Mouse (Mus musculus) limb, embryonic 12.5 days (tissue): ENCODE measurements around the gene Btbd2. TPM values are rescaled to one million over a fixed set of nuclear protein-coding genes. Genes with fewer than 3 reads are reported as not detected.

ENCODE experiments used
- ATAC-seq: fragments of 200-750 bp; cut with Nextera tagmentation; 2 replicates; pipeline ENCODE4 v1.8.0; 2017; ENCODE audit warnings: low read depth, moderate TSS enrichment; ENCODE audit not compliant: insufficient number of reproducible peaks, insufficient read depth, low FRiP score, low TSS enrichment
- H3K27ac ChIP-seq: fragments of 300-500 bp; sonication (generic); 2 replicates; pipeline ENCODE4 v1.5.1; 2016; ENCODE audit warnings: mild to moderate bottlenecking, moderate library complexity
- H3K27me3 ChIP-seq: fragments of 300-500 bp; sonication (generic); 2 replicates; pipeline ENCODE4 v1.6.1; 2016; ENCODE audit warnings: mild to moderate bottlenecking, moderate library complexity
- H3K36me3 ChIP-seq: fragments of 300-500 bp; sonication (generic); 2 replicates; pipeline ENCODE4 v1.6.1; 2016; ENCODE audit warnings: mild to moderate bottlenecking, moderate library complexity
- H3K4me1 ChIP-seq: fragments of 300-500 bp; sonication (generic); replicated peaks from 2 replicates; pipeline ENCODE4 v1.6.1; 2016
- H3K4me2 ChIP-seq: fragments of 300-500 bp; sonication (generic); 2 replicates; pipeline ENCODE4 v1.6.1; 2016; ENCODE audit warnings: mild to moderate bottlenecking, moderate library complexity
- H3K4me3 ChIP-seq: fragments of 300-500 bp; sonication (generic); replicated peaks from 2 replicates; pipeline ENCODE4 v1.5.1; 2016; ENCODE audit warnings: mild to moderate bottlenecking
- H3K9ac ChIP-seq: fragments of 300-500 bp; sonication (generic); replicated peaks from 2 replicates; pipeline ENCODE4 v1.6.1; 2016; ENCODE audit warnings: mild to moderate bottlenecking, moderate library complexity
- H3K9me3 ChIP-seq: fragments of 300-500 bp; sonication (generic); 2 replicates; pipeline ENCODE4 v1.6.1; 2016; ENCODE audit warnings: mild to moderate bottlenecking, moderate library complexity
- WGBS: fragments of 180-500 bp; shearing (Covaris S2); methylation state at CpG from one replicate; pipeline ENCODE4 v1.1.7; 2016; 5-methylcytosine and 5-hydroxymethylcytosine counted together
- polyA plus RNA-seq: library from polyadenylated mRNA; unstranded; fragments of >200 nt; fragmentation: Nextera tagmentation; extraction: Ambion mirVana; gene quantifications from 2 replicates; pipeline ENCODE4 v1.2.1, GENCODE M21; 2016

The Btbd2 gene
- polyA plus RNA-seq, 1 experiment from 2014 or later = 95.8 TPM

GRCm38 (mm10) chr10:80697812-80698211 is 40.9 kb upstream of the Btbd2 start:
- Histone ChIP-seq H3K27me3 (no peaks in the 10 kb centered on the region), H3K4me3 (0 out of 2 replicates have a peak overlapping the region, but pooled peaks have one; percentile 3), H3K4me2 (no peak overlapping the region), H3K9ac (0 out of 2 replicates have a peak overlapping the region, but pooled peaks have one; percentile 37), H3K36me3 (peaks cover 38% of the 10 kb centered on the region), H3K4me1 (peaks cover 18% of the 10 kb centered on the region), H3K27ac (no peak overlapping the region), H3K9me3 (no peaks in the 10 kb centered on the region)
- ATAC-seq = no peak
- 79% methylated on average over 9 of the region's 9 CpGs for WGBS

GRCm38 (mm10) chr10:80697393-80697787 is 40.5 kb upstream of the Btbd2 start:
- ATAC-seq = no peak
- no peak overlapping the region for H3K9ac ChIP-seq
- no peak overlapping the region for H3K4me2 ChIP-seq
- peaks cover 17% of the 10 kb centered on the region for H3K4me1 ChIP-seq
- no peak overlapping the region for H3K4me3 ChIP-seq
- peaks cover 39% of the 10 kb centered on the region for H3K36me3 ChIP-seq
- 92% methylated on average over 8 of the region's 8 CpGs for WGBS
- no peaks in the 10 kb centered on the region for H3K9me3 ChIP-seq
- no peak overlapping the region for H3K27ac ChIP-seq
- H3K27me3 ChIP-seq = no peaks in the 10 kb centered on the region

GRCm38 (mm10) chr10:80696502-80697392 is 39.9 kb upstream of the Btbd2 start:
- Histone ChIP-seq H3K4me1 (peaks cover 17% of the 10 kb centered on the region), H3K36me3 (peaks cover 39% of the 10 kb centered on the region), H3K9ac (peak overlapping the region; percentile 45; the same call in 1 of the 2 replicates), H3K9me3 (no peaks in the 10 kb centered on the region), H3K27ac (peak overlapping the region; percentile 35; the same call in 1 of the 2 replicates), H3K27me3 (no peaks in the 10 kb centered on the region), H3K4me3 (no peak overlapping the region), H3K4me2 (no peak overlapping the region)
- WGBS = 71% methylated on average over 12 of the region's 12 CpGs
- no peak for ATAC-seq

DNA sequence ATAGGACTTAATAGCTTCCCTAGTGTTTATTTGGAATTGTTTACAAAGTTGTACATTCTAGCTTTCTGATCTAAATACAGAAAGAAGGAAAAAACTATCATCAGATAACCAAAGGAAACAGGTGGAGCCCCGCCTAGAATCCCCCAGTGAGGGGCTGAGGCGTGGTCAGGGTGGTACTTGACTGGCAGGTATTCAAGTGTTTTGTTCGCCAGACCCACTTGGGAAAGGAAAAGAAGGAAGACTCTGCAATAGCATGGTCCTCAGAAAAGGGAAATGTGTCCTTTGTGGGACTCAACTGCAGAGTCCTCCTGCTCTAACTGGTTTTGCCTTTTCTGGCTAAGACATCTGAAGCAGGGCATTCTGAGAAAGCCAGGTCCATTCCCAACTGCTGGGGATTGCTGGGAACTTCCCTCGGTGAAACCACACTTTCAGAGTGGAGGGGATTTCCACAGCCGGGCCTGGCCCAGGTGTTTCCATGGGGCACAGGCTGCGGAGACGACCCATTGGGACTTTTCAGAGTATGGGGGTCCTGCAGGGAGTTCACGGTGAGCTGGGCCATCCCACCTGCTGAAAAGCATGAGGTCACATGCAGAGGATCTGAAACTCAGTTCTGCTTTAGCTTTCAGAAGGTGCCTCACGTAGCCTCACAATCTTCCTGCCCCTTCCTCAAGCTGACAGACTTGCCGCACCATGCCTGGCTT is 39.1 kb upstream of the Btbd2 start:
- H3K27ac ChIP-seq = peak overlapping the region; percentile 35; the same call in 1 of the 2 replicates
- ATAC-seq = no peak
- no peaks in the 10 kb centered on the region for H3K27me3 ChIP-seq
- peaks cover 15% of the 10 kb centered on the region for H3K4me1 ChIP-seq
- H3K4me2 ChIP-seq = no peak overlapping the region
- 76% methylated on average over 10 of the region's 10 CpGs for WGBS
- peaks cover 47% of the 10 kb centered on the region for H3K36me3 ChIP-seq
- no peak overlapping the region for H3K4me3 ChIP-seq
- no peaks in the 10 kb centered on the region for H3K9me3 ChIP-seq
- H3K9ac ChIP-seq = peak overlapping the region; percentile 45; the same call in 1 of the 2 replicates

GRCm38 (mm10) chr10:80695186-80695585 is 38.3 kb upstream of the Btbd2 start:
- no peak overlapping the region for H3K9ac ChIP-seq
- no peaks in the 10 kb centered on the region for H3K27me3 ChIP-seq
- peaks cover 55% of the 10 kb centered on the region for H3K36me3 ChIP-seq
- H3K9me3 ChIP-seq = no peaks in the 10 kb centered on the region
- no peak for ATAC-seq
- H3K4me3 ChIP-seq = no peak overlapping the region
- H3K27ac ChIP-seq = 0 out of 2 replicates have a peak overlapping the region, but pooled peaks have one; percentile 12
- peaks cover 7% of the 10 kb centered on the region; the same call in 1 of the 2 replicates for H3K4me1 ChIP-seq
- H3K4me2 ChIP-seq = no peak overlapping the region
- 84% methylated on average over 2 of the region's 2 CpGs for WGBS

GRCm38 (mm10) chr10:80694159-80694938 is 37.5 kb upstream of the Btbd2 start:
- Histone ChIP-seq H3K4me2 (no peak overlapping the region), H3K9ac (no peak overlapping the region), H3K9me3 (no peaks in the 10 kb centered on the region), H3K27ac (peak overlapping the region; percentile 12; the same call in 1 of the 2 replicates), H3K4me3 (no peak overlapping the region), H3K4me1 (0 out of 2 replicates have a peak, but pooled peaks cover 3% of the 10 kb centered on the region), H3K27me3 (no peaks in the 10 kb centered on the region), H3K36me3 (peaks cover 63% of the 10 kb centered on the region)
- 87% methylated on average over 13 of the region's 13 CpGs for WGBS
- no peak for ATAC-seq

DNA sequence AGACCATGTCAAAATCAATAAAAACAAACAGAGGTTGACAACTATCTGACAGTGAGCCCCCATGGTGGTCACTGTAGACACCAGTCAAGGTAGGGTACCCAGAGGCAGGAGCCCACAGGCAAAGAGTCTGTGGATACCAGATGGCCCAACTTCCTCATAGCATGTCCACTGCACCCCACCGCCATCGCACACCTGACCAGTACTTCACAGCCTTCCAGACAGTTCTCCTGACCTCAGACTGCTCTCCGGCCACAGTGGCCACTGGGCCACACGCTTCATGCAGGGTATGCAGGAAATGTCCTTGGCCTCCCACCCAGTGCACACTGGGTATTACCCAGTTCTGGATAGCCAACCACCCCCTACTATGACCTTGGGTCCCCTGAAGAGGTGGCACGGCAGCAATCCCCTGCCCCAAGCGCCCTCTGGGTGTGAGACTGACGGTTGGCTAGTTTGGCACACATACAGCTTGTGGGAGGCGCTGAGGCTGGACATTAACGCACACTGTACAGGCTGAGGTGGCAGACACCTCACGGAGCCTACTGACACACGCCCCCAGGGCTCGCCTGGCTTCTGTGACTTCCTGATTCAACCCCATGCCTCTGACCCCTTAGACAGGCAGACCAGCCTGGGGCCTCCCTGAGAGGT is 36.7 kb upstream of the Btbd2 start:
- H3K4me1 ChIP-seq = no peaks in the 10 kb centered on the region
- H3K36me3 ChIP-seq = peaks cover 65% of the 10 kb centered on the region
- no peaks in the 10 kb centered on the region for H3K9me3 ChIP-seq
- 0 out of 2 replicates have a peak overlapping the region, but pooled peaks have one; percentile 27 for H3K9ac ChIP-seq
- no peak overlapping the region for H3K27ac ChIP-seq
- ATAC-seq = no peak
- no peaks in the 10 kb centered on the region for H3K27me3 ChIP-seq
- no peak overlapping the region for H3K4me3 ChIP-seq
- no peak overlapping the region for H3K4me2 ChIP-seq
- WGBS = 88% methylated on average over 12 of the region's 12 CpGs

DNA sequence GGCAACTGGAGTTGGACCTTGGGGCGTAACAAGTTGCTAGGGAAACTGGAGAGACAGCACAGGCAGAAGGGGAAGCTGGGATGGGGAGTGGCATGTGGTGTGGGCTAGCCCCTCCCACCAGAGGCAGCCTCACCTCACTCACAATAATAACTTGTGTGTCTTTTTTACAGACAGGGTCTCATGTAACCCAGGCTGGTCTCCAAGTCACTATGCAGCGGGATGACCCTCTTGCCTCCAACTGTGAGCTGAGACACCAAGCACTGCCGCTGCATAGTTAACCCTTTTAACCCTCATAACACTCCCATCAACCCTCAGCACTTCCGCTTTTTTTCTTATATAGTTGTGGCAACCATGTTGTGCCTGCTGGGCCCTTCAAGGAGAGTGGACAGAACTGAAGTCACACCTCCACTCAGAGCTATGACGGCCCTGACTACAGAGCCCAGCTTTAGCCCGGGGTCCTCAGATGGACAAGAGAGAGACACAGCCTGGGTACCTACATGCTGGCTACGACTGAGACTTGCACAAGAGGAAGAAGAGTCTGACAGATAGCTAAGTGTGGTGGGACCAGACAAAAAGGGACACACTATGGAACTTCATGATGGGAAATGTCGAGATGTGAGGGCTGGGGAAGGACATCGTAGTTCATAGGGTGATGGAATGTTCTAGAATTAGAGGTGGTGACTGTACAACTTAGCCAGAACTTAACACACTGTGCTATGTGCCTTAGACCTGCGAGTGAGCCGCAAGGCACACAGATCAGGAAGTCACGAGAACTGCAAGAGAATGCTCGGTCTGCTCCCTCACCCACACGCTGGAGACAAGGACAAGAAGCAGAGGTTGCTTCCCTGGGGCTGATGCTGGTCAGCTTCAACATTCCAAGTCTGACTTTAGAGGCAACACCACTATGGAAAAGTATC is 35.6 kb upstream of the Btbd2 start:
- H3K27me3 ChIP-seq = no peaks in the 10 kb centered on the region
- no peak for ATAC-seq
- no peak overlapping the region for H3K4me3 ChIP-seq
- no peaks in the 10 kb centered on the region for H3K4me1 ChIP-seq
- no peak overlapping the region for H3K27ac ChIP-seq
- 84% methylated on average over 14 of the region's 14 CpGs for WGBS
- H3K9me3 ChIP-seq = no peaks in the 10 kb centered on the region
- H3K36me3 ChIP-seq = peaks cover 64% of the 10 kb centered on the region
- H3K4me2 ChIP-seq = no peak overlapping the region
- H3K9ac ChIP-seq = no peak overlapping the region

- ATAC-seq = no peak
- no peaks in the 10 kb centered on the region for H3K9me3 ChIP-seq
- no peaks in the 10 kb centered on the region for H3K4me1 ChIP-seq
- 50% methylated on average over 5 of the region's 5 CpGs for WGBS
- peaks cover 78% of the 10 kb centered on the region for H3K36me3 ChIP-seq
- H3K27me3 ChIP-seq = no peaks in the 10 kb centered on the region
- H3K27ac ChIP-seq = no peak overlapping the region
- no peak overlapping the region for H3K4me2 ChIP-seq
- no peak overlapping the region for H3K4me3 ChIP-seq
- H3K9ac ChIP-seq = no peak overlapping the region
Measured at GRCm38 (mm10) chr10:80687850-80688249, 31.0 kb upstream of the Btbd2 start.

DNA sequence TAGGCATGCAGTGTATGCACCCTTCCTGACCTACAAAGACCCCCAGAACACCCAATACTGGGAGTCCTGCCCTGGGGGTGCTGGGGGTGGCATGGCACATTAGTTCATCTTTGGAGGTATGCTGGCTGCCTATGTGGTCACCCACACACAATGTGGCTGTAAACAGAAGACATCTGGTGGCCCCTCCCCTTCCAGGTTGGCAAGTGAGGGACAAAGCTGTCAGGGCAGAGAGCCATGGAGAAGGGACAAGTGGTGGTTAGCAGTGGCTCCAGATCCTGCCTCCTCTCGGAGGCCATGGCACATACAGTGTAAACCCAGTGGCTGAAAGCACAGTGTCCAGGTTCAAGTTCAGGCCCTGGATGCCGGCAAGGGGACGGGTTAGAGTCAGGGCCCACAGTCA is 29.7 kb upstream of the Btbd2 start:
- H3K27me3 ChIP-seq = no peaks in the 10 kb centered on the region
- no peak overlapping the region for H3K4me3 ChIP-seq
- WGBS = 89% methylated on average over 3 of the region's 3 CpGs
- ATAC-seq = no peak
- H3K36me3 ChIP-seq = peaks cover 76% of the 10 kb centered on the region
- H3K4me2 ChIP-seq = no peak overlapping the region
- no peak overlapping the region for H3K9ac ChIP-seq
- no peak overlapping the region for H3K27ac ChIP-seq
- H3K4me1 ChIP-seq = no peaks in the 10 kb centered on the region
- no peaks in the 10 kb centered on the region for H3K9me3 ChIP-seq
